14 mouse cellular contexts compared by ENCODE assay signal in genomic region chr13:110555529-110556319, GRCm38 (mm10).
DNase-seq lines count a peak whose midpoint lies in the region; ATAC-seq and TF ChIP-seq lines count a peak whose summit lies in the region.
"Had no signal": no experiment of that assay in that cellular context is flagged by ENCODE, and none has a peak within 500 bp of the region (broad histone marks: within the 10 kb centered on the region; RNA-seq: fewer than 3 reads in every experiment).

No protein-coding gene starts in this region.

- no peak overlapping the region for H3K9ac ChIP-seq in hindbrain, postnatal 0 days (replicated peaks; ENCODE audit: low read length)
- H3K9ac ChIP-seq in hindbrain, embryonic 16.5 days (ENCODE audit: low read depth, low read length) = no peak overlapping the region
- H3K9ac ChIP-seq in lung, postnatal 0 days (replicated peaks; ENCODE audit: low read depth) = no peak overlapping the region
- H3K9ac ChIP-seq: hindbrain, embryonic 12.5 days had no signal

- H3K9me3 ChIP-seq in hindbrain, postnatal 0 days (ENCODE audit: low read length) = no peaks in the 10 kb centered on the region
- no peaks in the 10 kb centered on the region for H3K9me3 ChIP-seq in hindbrain, embryonic 16.5 days (ENCODE audit: control insufficient read depth, low read length)
- no peaks in the 10 kb centered on the region for H3K9me3 ChIP-seq in lung, postnatal 0 days (ENCODE audit: low read length)
- H3K9me3 ChIP-seq: hindbrain, embryonic 12.5 days had no signal

- H3K27ac ChIP-seq in hindbrain, postnatal 0 days = no peak overlapping the region
- no peak overlapping the region for H3K27ac ChIP-seq in hindbrain, embryonic 16.5 days (ENCODE audit: low read depth, low read length)
- H3K27ac ChIP-seq in lung, postnatal 0 days (ENCODE audit: low read length) = no peak overlapping the region
- H3K27ac ChIP-seq: hindbrain, embryonic 12.5 days had no signal

- TF ChIP-seq EP300 in lung, postnatal 0 days (IDR thresholded peaks at IDR 0.05) = peak; percentile 34

- peaks cover 3% of the 10 kb centered on the region; the same call in 1 of the 2 replicates for H3K4me1 ChIP-seq in hindbrain, postnatal 0 days (ENCODE audit: insufficient read depth, low read length)
- peaks cover 3% of the 10 kb centered on the region; the same call in 1 of the 2 replicates for H3K4me1 ChIP-seq in hindbrain, embryonic 16.5 days (ENCODE audit: control insufficient read depth, insufficient read depth, low read depth, low read length)
- H3K4me1 ChIP-seq in lung, postnatal 0 days (ENCODE audit: insufficient read depth, low read depth, low read length) = peaks cover 4% of the 10 kb centered on the region; the same call in 1 of the 2 replicates

- no peak for ATAC-seq in hindbrain, postnatal 0 days
- ATAC-seq in hindbrain, embryonic 16.5 days = no peak
- peak; percentile 53 for ATAC-seq in lung, postnatal 0 days
- ATAC-seq: forebrain, embryonic 14.5 days had no signal

- H3K4me3 ChIP-seq in hindbrain, postnatal 0 days (ENCODE audit: low read length) = no peak overlapping the region
- H3K4me3 ChIP-seq in hindbrain, embryonic 16.5 days (ENCODE audit: low read length) = no peak overlapping the region
- no peak overlapping the region for H3K4me3 ChIP-seq in lung, postnatal 0 days (ENCODE audit: low read depth, low read length)
- H3K4me3 ChIP-seq: hindbrain, embryonic 12.5 days had no signal

- TF ChIP-seq CTCF in hindbrain, postnatal 0 days (IDR thresholded peaks at IDR 0.05; ENCODE audit: low read depth) = no peak
- no peak for TF ChIP-seq CTCF in lung, postnatal 0 days (IDR thresholded peaks at IDR 0.05)

- 58% methylated on average over 7 of the region's 7 CpGs for WGBS in hindbrain, postnatal 0 days
- 61% methylated on average over 7 of the region's 7 CpGs for WGBS in hindbrain, embryonic 16.5 days
- WGBS in lung, postnatal 0 days = 63% methylated on average over 7 of the region's 7 CpGs

- no peaks in the 10 kb centered on the region for H3K27me3 ChIP-seq in hindbrain, postnatal 0 days (ENCODE audit: insufficient read depth, low read length)
- no peaks in the 10 kb centered on the region for H3K27me3 ChIP-seq in hindbrain, embryonic 16.5 days (replicated peaks; ENCODE audit: control insufficient read depth, insufficient read depth, low read length)
- H3K27me3 ChIP-seq in lung, postnatal 0 days (replicated peaks; ENCODE audit: insufficient read depth, low read length) = no peaks in the 10 kb centered on the region
- H3K27me3 ChIP-seq: hindbrain, embryonic 12.5 days had no signal

- DNase-seq in embryo, embryonic 10 days (ENCODE audit: low spot score) = peak; percentile 12
- DNase-seq in embryo, embryonic 9.5 days (ENCODE audit: extremely low spot score) = no peak
- peak; percentile 33 for DNase-seq in hindbrain, postnatal 0 days (ENCODE audit: low spot score)
- DNase-seq in lung, postnatal 0 days (ENCODE audit: low spot score) = no peak
- DNase-seq in lung, postnatal 36 days = no peak
- peak; percentile 39 for DNase-seq in mesoderm, embryonic 11.5 days (ENCODE audit: low read depth, low spot score)
- no peak for DNase-seq in layer of hippocampus, postnatal 36 days
- DNase-seq: cerebellum, adult 8-10 months; gastrocnemius, postnatal 10 days had no signal

- no peak overlapping the region for H3K4me2 ChIP-seq in hindbrain, postnatal 0 days (ENCODE audit: low read depth, low read length)
- H3K4me2 ChIP-seq in hindbrain, embryonic 16.5 days (ENCODE audit: low read length) = no peak overlapping the region
- H3K4me2 ChIP-seq in lung, postnatal 0 days (replicated peaks; ENCODE audit: low read depth, low read length) = no peak overlapping the region
- H3K4me2 ChIP-seq: hindbrain, embryonic 12.5 days; midbrain, embryonic 11.5 days had no signal

- H3K36me3 ChIP-seq in hindbrain, postnatal 0 days (ENCODE audit: insufficient read depth, low read length) = no peaks in the 10 kb centered on the region
- H3K36me3 ChIP-seq in hindbrain, embryonic 16.5 days (ENCODE audit: control insufficient read depth, insufficient read depth, low read length) = no peaks in the 10 kb centered on the region
- no peaks in the 10 kb centered on the region for H3K36me3 ChIP-seq in lung, postnatal 0 days (ENCODE audit: insufficient read depth, low read length)
- H3K36me3 ChIP-seq: G1E; hindbrain, embryonic 12.5 days had no signal

Comparison
In these comparisons a context has a peak if more than half of its experiments do, and no peak if none do; other contexts are left out.
1. DNase-seq: peak in embryo, embryonic 10 days (single experiment), hindbrain, postnatal 0 days (single experiment) and mesoderm, embryonic 11.5 days (single experiment); none in embryo, embryonic 9.5 days (single experiment), lung, postnatal 0 days (single experiment), lung, postnatal 36 days (single experiment) and layer of hippocampus, postnatal 36 days (0 of 2).